Comparison of ENCODE assay signal across 9 mouse cellular contexts in genomic region chr2:32150135-32150534, GRCm38 (mm10). TPM values are rescaled to one million over a fixed set of nuclear protein-coding genes. Genes with fewer than 3 reads are reported as not detected.
DNase-seq lines count a peak whose midpoint lies in the region; ATAC-seq and TF ChIP-seq lines count a peak whose summit lies in the region.
"Had no signal": no experiment of that assay in that cellular context is flagged by ENCODE, and none has a peak within 500 bp of the region (broad histone marks: within the 10 kb centered on the region; RNA-seq: fewer than 3 reads in every experiment).

No protein-coding gene starts in this region.

- no peaks in the 10 kb centered on the region for H3K36me3 ChIP-seq in lung, embryonic 15.5 days
- H3K36me3 ChIP-seq in forebrain, embryonic 14.5 days (ENCODE audit: control insufficient read depth, insufficient read depth, low read length), result no peaks in the 10 kb centered on the region
- H3K36me3 ChIP-seq in limb, embryonic 11.5 days (ENCODE audit: control insufficient read depth, insufficient read depth, low read length), result no peaks in the 10 kb centered on the region
- no peaks in the 10 kb centered on the region for H3K36me3 ChIP-seq in neural tube, embryonic 15.5 days

- no peak for TF ChIP-seq CTCF in lung, adult 2 months (IDR thresholded peaks at IDR 0.05; ENCODE audit: insufficient read depth, low read length)

- 17% methylated on average over 1 of the region's 1 CpGs for WGBS in lung, embryonic 15.5 days
- 58% methylated on average over 1 of the region's 1 CpGs for WGBS in lung, adult 2 months
- WGBS in forebrain, embryonic 14.5 days, result 33% methylated on average over 1 of the region's 1 CpGs
- WGBS in limb, embryonic 11.5 days, result 25% methylated on average over 1 of the region's 1 CpGs
- 27% methylated on average over 1 of the region's 1 CpGs for WGBS in neural tube, embryonic 15.5 days

- H3K27me3 ChIP-seq in lung, embryonic 15.5 days, result no peaks in the 10 kb centered on the region
- H3K27me3 ChIP-seq in forebrain, embryonic 14.5 days (replicated peaks; ENCODE audit: control insufficient read depth, insufficient read depth, low read length), result no peaks in the 10 kb centered on the region
- H3K27me3 ChIP-seq in limb, embryonic 11.5 days (ENCODE audit: control insufficient read depth, insufficient read depth, low read length), result no peaks in the 10 kb centered on the region
- no peaks in the 10 kb centered on the region for H3K27me3 ChIP-seq in neural tube, embryonic 15.5 days (replicated peaks)

- no peak for DNase-seq in lung, adult 2 months
- DNase-seq in forebrain, embryonic 14.5 days (ENCODE audit: low spot score), result no peak
- DNase-seq in limb, embryonic 11.5 days (ENCODE audit: low spot score), result no peak
- no peak for DNase-seq in layer of hippocampus, adult 18-20 months (ENCODE audit: low spot score in 2 of 2)
- DNase-seq in thymus, postnatal 14 days, result no peak
- no peak for DNase-seq in layer of hippocampus, adult 9-11 months

- peak overlapping the region; percentile 81; the same call in 1 of the 2 replicates for H3K4me3 ChIP-seq in lung, embryonic 15.5 days
- H3K4me3 ChIP-seq in lung, adult 2 months (replicated peaks; ENCODE audit: extremely low read depth, low read depth, low read length), result no peak overlapping the region
- H3K4me3 ChIP-seq in forebrain, embryonic 14.5 days (ENCODE audit: low read depth, low read length), result peak overlapping the region; percentile 93
- peak overlapping the region; percentile 77 for H3K4me3 ChIP-seq in limb, embryonic 11.5 days (ENCODE audit: low read depth, low read length)
- peak overlapping the region; percentile 82 for H3K4me3 ChIP-seq in neural tube, embryonic 15.5 days (replicated peaks)

- H3K27ac ChIP-seq in lung, embryonic 15.5 days, result 0 out of 2 replicates have a peak overlapping the region, but pooled peaks have one; percentile 98
- peak overlapping the region; percentile 99 for H3K27ac ChIP-seq in forebrain, embryonic 14.5 days (ENCODE audit: low read depth, low read length)
- no peak overlapping the region for H3K27ac ChIP-seq in limb, embryonic 11.5 days (replicated peaks; ENCODE audit: low read depth, low read length)
- peak overlapping the region; percentile 97 for H3K27ac ChIP-seq in neural tube, embryonic 15.5 days (replicated peaks)

- H3K4me1 ChIP-seq in lung, embryonic 15.5 days, result peaks cover 36% of the 10 kb centered on the region
- peaks cover 14% of the 10 kb centered on the region for H3K4me1 ChIP-seq in lung, adult 2 months (ENCODE audit: control insufficient read depth, insufficient read depth, low read length)
- H3K4me1 ChIP-seq in forebrain, embryonic 14.5 days (ENCODE audit: control insufficient read depth, insufficient read depth, low read length), result peaks cover 28% of the 10 kb centered on the region
- H3K4me1 ChIP-seq in limb, embryonic 11.5 days (ENCODE audit: control insufficient read depth, insufficient read depth, low read length), result peaks cover 29% of the 10 kb centered on the region
- H3K4me1 ChIP-seq in neural tube, embryonic 15.5 days, result peaks cover 40% of the 10 kb centered on the region

- no peak for ATAC-seq in lung, embryonic 15.5 days (ENCODE audit: borderline replicate concordance, extremely low read depth, low FRiP score, low TSS enrichment)
- ATAC-seq in forebrain, embryonic 14.5 days, result no peak
- no peak for ATAC-seq in limb, embryonic 11.5 days (ENCODE audit: insufficient number of reproducible peaks, low FRiP score, low TSS enrichment, low read depth)
- ATAC-seq in neural tube, embryonic 15.5 days (ENCODE audit: low FRiP score), result 0 out of 2 replicates have a peak, but pooled peaks have one; percentile 1
- ATAC-seq: activated CD4-positive, CD25-positive, alpha-beta regulatory T cell, adult 4 months had no signal

- no peak for TF ChIP-seq POLR2A in lung, adult 2 months (IDR thresholded peaks at IDR 0.05; ENCODE audit: borderline replicate concordance, extremely low read depth, low read depth, low read length)

- no peak overlapping the region for H3K9ac ChIP-seq in lung, embryonic 15.5 days
- H3K9ac ChIP-seq in forebrain, embryonic 14.5 days (ENCODE audit: low read length), result peak overlapping the region; percentile 100
- peak overlapping the region; percentile 100 for H3K9ac ChIP-seq in limb, embryonic 11.5 days (ENCODE audit: low read length)
- H3K9ac ChIP-seq in neural tube, embryonic 15.5 days (replicated peaks), result peak overlapping the region; percentile 98

- H3K4me2 ChIP-seq in lung, embryonic 15.5 days, result peak overlapping the region; percentile 89
- H3K4me2 ChIP-seq in forebrain, embryonic 14.5 days (ENCODE audit: low read length), result peak overlapping the region; percentile 96
- H3K4me2 ChIP-seq in limb, embryonic 11.5 days (ENCODE audit: low read depth, severe bottlenecking), result peak overlapping the region; percentile 80
- peak overlapping the region; percentile 95 for H3K4me2 ChIP-seq in neural tube, embryonic 15.5 days

- H3K9me3 ChIP-seq in lung, embryonic 15.5 days, result no peaks in the 10 kb centered on the region
- no peaks in the 10 kb centered on the region for H3K9me3 ChIP-seq in forebrain, embryonic 14.5 days (replicated peaks; ENCODE audit: control insufficient read depth, low read length)
- H3K9me3 ChIP-seq in limb, embryonic 11.5 days (ENCODE audit: control insufficient read depth, low read length), result no peaks in the 10 kb centered on the region
- no peaks in the 10 kb centered on the region for H3K9me3 ChIP-seq in neural tube, embryonic 15.5 days (replicated peaks)

RNA-seq across cellular contexts. Expression of gene Prrc2b, which starts 0.7 kb away (rescaled TPM):
- 49.5 and 51.7 TPM in 2 replicates for polyA plus RNA-seq in lung, embryonic 15.5 days (2015; fragmentation: Nextera tagmentation; extraction: Ambion mirVana)
- 67.9 and 68.5 TPM in 2 replicates for polyA plus RNA-seq in lung, adult 2 months (2012; rRNA removed)
- 53.3 and 62.4 TPM in 2 replicates for polyA plus RNA-seq in forebrain, embryonic 14.5 days (2014; fragmentation: Nextera tagmentation; extraction: Ambion mirVana)
- polyA plus RNA-seq in limb, embryonic 11.5 days (2014; fragmentation: Nextera tagmentation; extraction: Ambion mirVana), result 62.5 and 72.5 TPM in 2 replicates
- 56.6 and 59.9 TPM in 2 replicates for polyA plus RNA-seq in neural tube, embryonic 15.5 days (2015; fragmentation: Nextera tagmentation; extraction: Ambion mirVana)
- 100 to 1,000 TPM; 293 to 298 TPM for total RNA-seq in layer of hippocampus, adult 18-20 months (2021)

RNA-seq across cellular contexts. Expression of gene Plpp7, which starts 54.8 kb away (rescaled TPM):
- 3.9 and 4.2 TPM in 2 replicates for polyA plus RNA-seq in lung, embryonic 15.5 days (2015; fragmentation: Nextera tagmentation; extraction: Ambion mirVana)
- 8.0 and 9.5 TPM in 2 replicates for polyA plus RNA-seq in lung, adult 2 months (2012; rRNA removed)
- polyA plus RNA-seq in forebrain, embryonic 14.5 days (2014; fragmentation: Nextera tagmentation; extraction: Ambion mirVana), result 11.3 and 16.1 TPM in 2 replicates
- 2.7 and 3.8 TPM in 2 replicates for polyA plus RNA-seq in limb, embryonic 11.5 days (2014; fragmentation: Nextera tagmentation; extraction: Ambion mirVana)
- 26.1 and 32.6 TPM in 2 replicates for polyA plus RNA-seq in neural tube, embryonic 15.5 days (2015; fragmentation: Nextera tagmentation; extraction: Ambion mirVana)
- 10 to 100 TPM; 24.1 to 26.1 TPM for total RNA-seq in layer of hippocampus, adult 18-20 months (2021)
- polyA plus RNA-seq: activated CD4-positive, CD25-positive, alpha-beta regulatory T cell, adult 4 months had no signal
